Mouse (Mus musculus): ENCODE data around the gene Cenpa. TPM values are rescaled to one million over a fixed set of nuclear protein-coding genes. Genes with fewer than 3 reads are reported as not detected.
A peak's percentile ranks its signal among the peaks of the same experiment; 100 is the strongest.

Gene Cenpa
- polyA plus RNA-seq, 1 experiment from 2014 or later = 292 TPM

GRCm38 (mm10) chr5:30649558-30649957 lies 17.0 kb upstream of the Cenpa start:
- no peak overlapping the region for H3K4me3 ChIP-seq (ENCODE audit: low read depth, low read length)
- H3K9ac ChIP-seq (ENCODE audit: low read length) = no peak overlapping the region
- WGBS = 40% methylated on average over 4 of the region's 4 CpGs
- DNase-seq (ENCODE audit: low spot score) (no peak), ATAC-seq (replicated peaks; ENCODE audit: low FRiP score, low TSS enrichment, low read depth) (no peak)
- peaks cover 23% of the 10 kb centered on the region for H3K4me1 ChIP-seq (replicated peaks; ENCODE audit: control insufficient read depth, insufficient read depth, low read length)
- no peaks in the 10 kb centered on the region for H3K9me3 ChIP-seq (ENCODE audit: control insufficient read depth, low read length)
- 0 out of 2 replicates have a peak, but pooled peaks cover 7% of the 10 kb centered on the region for H3K36me3 ChIP-seq (ENCODE audit: control insufficient read depth, insufficient read depth, low read length)
- H3K4me2 ChIP-seq (ENCODE audit: low read length) = peak overlapping the region; percentile 69; the same call in 1 of the 2 replicates
- no peaks in the 10 kb centered on the region for H3K27me3 ChIP-seq (replicated peaks; ENCODE audit: control insufficient read depth, insufficient read depth, low read length)
- no peak overlapping the region for H3K27ac ChIP-seq (ENCODE audit: low read depth)

DNA sequence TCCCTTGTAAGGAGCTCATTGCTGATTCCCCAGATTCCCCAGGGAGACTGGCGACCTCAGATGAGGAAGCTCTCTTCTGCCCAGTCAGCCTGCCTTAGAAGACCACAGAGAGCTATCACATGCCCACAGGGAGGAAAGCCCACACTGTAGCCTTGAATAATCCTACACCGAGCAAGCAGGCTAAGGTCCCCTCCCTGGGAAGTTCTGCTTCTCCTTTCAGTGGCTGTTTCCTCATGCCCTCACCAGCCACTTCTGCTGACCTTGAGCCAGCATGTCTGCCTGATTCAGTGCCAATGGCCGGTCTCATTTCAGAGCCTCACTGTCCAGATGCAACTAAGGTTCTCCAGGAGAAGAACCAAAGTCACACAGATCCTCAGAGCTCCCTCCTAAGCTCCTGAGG lies 15.8 kb upstream of the Cenpa start:
- WGBS = 79% methylated on average over 3 of the region's 3 CpGs
- Histone ChIP-seq H3K27me3 (replicated peaks; ENCODE audit: control insufficient read depth, insufficient read depth, low read length) (no peaks in the 10 kb centered on the region), H3K9me3 (ENCODE audit: control insufficient read depth, low read length) (no peaks in the 10 kb centered on the region), H3K4me2 (ENCODE audit: low read length) (no peak overlapping the region), H3K36me3 (ENCODE audit: control insufficient read depth, insufficient read depth, low read length) (peaks cover 14% of the 10 kb centered on the region; the same call in 1 of the 2 replicates), H3K9ac (ENCODE audit: low read length) (no peak overlapping the region), H3K4me3 (ENCODE audit: low read depth, low read length) (no peak overlapping the region), H3K4me1 (replicated peaks; ENCODE audit: control insufficient read depth, insufficient read depth, low read length) (peaks cover 23% of the 10 kb centered on the region), H3K27ac (ENCODE audit: low read depth) (no peak overlapping the region)
- DNase-seq (ENCODE audit: low spot score) = no peak
- no peak for ATAC-seq (replicated peaks; ENCODE audit: low FRiP score, low TSS enrichment, low read depth)

DNA sequence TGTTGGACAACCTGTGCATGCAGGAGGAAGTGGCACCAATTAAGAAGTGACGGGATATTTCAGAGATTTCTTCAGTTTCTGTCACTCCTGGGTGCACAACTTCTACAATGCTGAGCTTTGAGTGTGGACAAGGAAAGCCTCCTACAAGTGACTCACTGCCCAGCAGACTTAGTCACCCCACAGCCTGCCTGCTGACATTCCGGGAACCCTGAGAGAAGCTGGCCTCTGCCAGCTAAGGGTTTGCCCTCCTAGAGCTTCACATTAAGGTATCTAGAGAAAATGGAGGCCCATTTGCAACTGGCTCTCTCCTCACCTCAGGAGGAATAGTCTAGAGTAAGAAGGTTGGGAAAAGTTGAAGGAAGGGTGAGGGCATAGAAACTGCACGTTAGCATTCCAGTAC lies 15.0 kb upstream of the Cenpa start:
- H3K27ac ChIP-seq (ENCODE audit: low read depth) = no peak overlapping the region
- H3K4me1 ChIP-seq (replicated peaks; ENCODE audit: control insufficient read depth, insufficient read depth, low read length) = peaks cover 21% of the 10 kb centered on the region
- peaks cover 22% of the 10 kb centered on the region for H3K36me3 ChIP-seq (ENCODE audit: control insufficient read depth, insufficient read depth, low read length)
- H3K4me2 ChIP-seq (ENCODE audit: low read length) = no peak overlapping the region
- WGBS = 93% methylated on average over 3 of the region's 3 CpGs
- H3K9me3 ChIP-seq (ENCODE audit: control insufficient read depth, low read length) = no peaks in the 10 kb centered on the region
- H3K4me3 ChIP-seq (ENCODE audit: low read depth, low read length) = no peak overlapping the region
- DNase-seq (ENCODE audit: low spot score) = no peak
- no peak overlapping the region for H3K9ac ChIP-seq (ENCODE audit: low read length)
- no peaks in the 10 kb centered on the region for H3K27me3 ChIP-seq (replicated peaks; ENCODE audit: control insufficient read depth, insufficient read depth, low read length)
- ATAC-seq (replicated peaks; ENCODE audit: low FRiP score, low TSS enrichment, low read depth) = no peak

- Histone ChIP-seq H3K9ac (ENCODE audit: low read length) (no peak overlapping the region), H3K4me2 (ENCODE audit: low read length) (no peak overlapping the region), H3K4me1 (replicated peaks; ENCODE audit: control insufficient read depth, insufficient read depth, low read length) (peaks cover 13% of the 10 kb centered on the region), H3K9me3 (ENCODE audit: control insufficient read depth, low read length) (no peaks in the 10 kb centered on the region), H3K27ac (ENCODE audit: low read depth) (no peak overlapping the region), H3K27me3 (replicated peaks; ENCODE audit: control insufficient read depth, insufficient read depth, low read length) (no peaks in the 10 kb centered on the region), H3K4me3 (ENCODE audit: low read depth, low read length) (no peak overlapping the region), H3K36me3 (ENCODE audit: control insufficient read depth, insufficient read depth, low read length) (peaks cover 39% of the 10 kb centered on the region)
- WGBS = 86% methylated on average over 6 of the region's 6 CpGs
- no peak for DNase-seq (ENCODE audit: low spot score)
- ATAC-seq (replicated peaks; ENCODE audit: low FRiP score, low TSS enrichment, low read depth) = no peak
These were observed 13.3 kb upstream of the Cenpa start for GRCm38 (mm10) chr5:30653246-30653645.

DNA sequence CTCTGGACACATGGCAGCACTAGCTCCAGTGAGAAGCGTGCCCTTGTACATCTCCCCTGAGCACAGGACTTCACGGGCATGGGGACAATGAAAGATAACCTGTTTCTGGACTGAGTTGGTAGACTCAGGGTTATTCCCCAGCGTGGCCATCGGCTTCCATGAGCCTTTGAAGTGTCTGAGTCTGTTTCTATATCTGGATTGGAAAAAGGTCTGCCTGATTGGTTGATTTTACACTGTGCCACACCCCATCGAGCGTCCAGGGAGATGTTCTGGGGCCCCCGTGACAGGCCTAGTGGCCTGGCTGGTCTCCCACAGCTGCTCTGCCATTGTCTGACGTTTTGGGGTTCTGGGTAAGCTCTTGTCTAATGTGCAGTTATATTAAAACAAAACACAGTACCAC lies 11.5 kb upstream of the Cenpa start:
- H3K36me3 ChIP-seq (ENCODE audit: control insufficient read depth, insufficient read depth, low read length) = peaks cover 44% of the 10 kb centered on the region
- 83% methylated on average over 8 of the region's 8 CpGs for WGBS
- no peaks in the 10 kb centered on the region for H3K4me1 ChIP-seq (replicated peaks; ENCODE audit: control insufficient read depth, insufficient read depth, low read length)
- no peak overlapping the region for H3K4me3 ChIP-seq (ENCODE audit: low read depth, low read length)
- H3K9me3 ChIP-seq (ENCODE audit: control insufficient read depth, low read length) = no peaks in the 10 kb centered on the region
- H3K27ac ChIP-seq (ENCODE audit: low read depth) = no peak overlapping the region
- H3K27me3 ChIP-seq (replicated peaks; ENCODE audit: control insufficient read depth, insufficient read depth, low read length) = no peaks in the 10 kb centered on the region
- no peak for ATAC-seq (replicated peaks; ENCODE audit: low FRiP score, low TSS enrichment, low read depth)
- H3K4me2 ChIP-seq (ENCODE audit: low read length) = no peak overlapping the region
- H3K9ac ChIP-seq (ENCODE audit: low read length) = no peak overlapping the region
- DNase-seq (ENCODE audit: low spot score) = no peak

DNA sequence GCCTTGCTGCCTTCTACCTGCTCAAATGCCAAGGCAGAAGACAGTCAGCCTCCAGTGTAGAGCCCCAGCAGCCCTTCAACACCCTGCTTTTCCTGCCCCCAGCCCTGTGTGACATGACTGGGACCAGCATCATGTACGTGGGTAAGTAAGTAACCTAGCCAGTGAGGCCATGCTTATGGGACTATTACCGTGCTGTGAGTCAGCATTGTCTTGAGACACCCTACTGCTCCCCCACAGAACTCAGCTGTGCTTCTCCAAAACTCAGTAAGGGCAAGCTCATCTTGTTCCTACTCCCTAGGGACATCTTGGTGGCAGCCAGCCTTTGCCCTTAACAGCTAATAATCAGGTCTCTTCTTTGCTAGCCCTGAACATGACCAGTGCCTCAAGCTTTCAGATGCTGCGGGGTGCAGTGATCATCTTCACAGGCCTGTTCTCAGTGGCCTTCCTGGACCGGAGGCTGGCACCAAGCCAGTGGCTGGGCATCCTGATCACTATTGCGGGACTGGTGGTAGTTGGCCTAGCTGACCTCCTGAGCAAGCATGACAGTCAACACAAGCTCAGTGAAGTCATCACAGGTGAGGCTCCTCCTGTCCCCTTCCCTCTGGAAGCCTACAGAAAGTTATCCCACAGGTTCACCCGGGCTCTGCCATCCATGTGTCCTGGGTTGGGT lies 10.9 kb upstream of the Cenpa start:
- Histone ChIP-seq H3K9ac (ENCODE audit: low read length) (no peak overlapping the region), H3K27ac (ENCODE audit: low read depth) (no peak overlapping the region), H3K27me3 (replicated peaks; ENCODE audit: control insufficient read depth, insufficient read depth, low read length) (no peaks in the 10 kb centered on the region), H3K4me1 (replicated peaks; ENCODE audit: control insufficient read depth, insufficient read depth, low read length) (no peaks in the 10 kb centered on the region), H3K9me3 (ENCODE audit: control insufficient read depth, low read length) (no peaks in the 10 kb centered on the region), H3K4me3 (ENCODE audit: low read depth, low read length) (no peak overlapping the region), H3K36me3 (ENCODE audit: control insufficient read depth, insufficient read depth, low read length) (peaks cover 44% of the 10 kb centered on the region), H3K4me2 (ENCODE audit: low read length) (no peak overlapping the region)
- DNase-seq (ENCODE audit: low spot score) (no peak), ATAC-seq (replicated peaks; ENCODE audit: low FRiP score, low TSS enrichment, low read depth) (no peak)
- WGBS = 86% methylated on average over 6 of the region's 6 CpGs

GRCm38 (mm10) chr5:30659042-30659441 lies 7.5 kb upstream of the Cenpa start:
- DNase-seq (ENCODE audit: low spot score) (no peak), ATAC-seq (replicated peaks; ENCODE audit: low FRiP score, low TSS enrichment, low read depth) (no peak)
- H3K9ac ChIP-seq (ENCODE audit: low read length) = no peak overlapping the region
- H3K4me2 ChIP-seq (ENCODE audit: low read length) = no peak overlapping the region
- no peak overlapping the region for H3K4me3 ChIP-seq (ENCODE audit: low read depth, low read length)
- WGBS = 79% methylated on average over 4 of the region's 4 CpGs
- H3K27ac ChIP-seq (ENCODE audit: low read depth) = no peak overlapping the region
- H3K27me3 ChIP-seq (replicated peaks; ENCODE audit: control insufficient read depth, insufficient read depth, low read length) = no peaks in the 10 kb centered on the region
- H3K4me1 ChIP-seq (replicated peaks; ENCODE audit: control insufficient read depth, insufficient read depth, low read length) = no peaks in the 10 kb centered on the region
- H3K9me3 ChIP-seq (ENCODE audit: control insufficient read depth, low read length) = no peaks in the 10 kb centered on the region
- H3K36me3 ChIP-seq (ENCODE audit: control insufficient read depth, insufficient read depth, low read length) = peaks cover 37% of the 10 kb centered on the region

GRCm38 (mm10) chr5:30660278-30660677 lies 6.3 kb upstream of the Cenpa start:
- WGBS = 92% methylated on average over 1 of the region's 1 CpGs
- ATAC-seq (replicated peaks; ENCODE audit: low FRiP score, low TSS enrichment, low read depth) = no peak

DNA sequence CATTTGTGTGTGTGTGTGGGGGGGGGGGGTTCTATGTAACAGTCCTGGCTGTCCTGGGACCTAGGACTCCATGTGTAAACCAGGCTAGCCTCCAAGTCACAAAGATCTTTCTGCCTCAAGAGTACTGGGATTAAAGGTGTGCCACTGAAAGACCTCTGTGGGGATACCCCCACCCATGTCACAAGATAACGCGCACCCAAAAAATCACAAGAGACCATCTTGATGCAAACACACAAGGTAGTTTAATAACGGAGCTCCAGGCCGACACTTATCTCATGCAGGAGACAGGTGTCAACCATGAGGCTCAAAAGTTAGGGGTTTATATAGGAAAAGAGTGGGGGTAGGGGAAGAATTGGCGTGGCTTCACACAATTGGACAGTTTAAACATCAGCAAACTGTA lies 5.8 kb upstream of the Cenpa start:
- WGBS = 87% methylated on average over 5 of the region's 5 CpGs
- Histone ChIP-seq H3K27me3 (replicated peaks; ENCODE audit: control insufficient read depth, insufficient read depth, low read length) (no peaks in the 10 kb centered on the region), H3K4me2 (ENCODE audit: low read length) (no peak overlapping the region), H3K4me1 (replicated peaks; ENCODE audit: control insufficient read depth, insufficient read depth, low read length) (no peaks in the 10 kb centered on the region), H3K27ac (ENCODE audit: low read depth) (no peak overlapping the region), H3K9me3 (ENCODE audit: control insufficient read depth, low read length) (no peaks in the 10 kb centered on the region), H3K9ac (ENCODE audit: low read length) (no peak overlapping the region), H3K36me3 (ENCODE audit: control insufficient read depth, insufficient read depth, low read length) (peaks cover 29% of the 10 kb centered on the region), H3K4me3 (ENCODE audit: low read depth, low read length) (no peak overlapping the region)
- DNase-seq (ENCODE audit: low spot score) (no peak), ATAC-seq (replicated peaks; ENCODE audit: low FRiP score, low TSS enrichment, low read depth) (no peak)

More at GRCm38 (mm10) chr5:30660278-30660677, 6.3 kb upstream of the Cenpa start:
- H3K4me2 ChIP-seq (ENCODE audit: low read length) = no peak overlapping the region
- no peak overlapping the region for H3K4me3 ChIP-seq (ENCODE audit: low read depth, low read length)
- no peaks in the 10 kb centered on the region for H3K4me1 ChIP-seq (replicated peaks; ENCODE audit: control insufficient read depth, insufficient read depth, low read length)
- H3K36me3 ChIP-seq (ENCODE audit: control insufficient read depth, insufficient read depth, low read length) = peaks cover 35% of the 10 kb centered on the region
- no peaks in the 10 kb centered on the region for H3K9me3 ChIP-seq (ENCODE audit: control insufficient read depth, low read length)
- no peak overlapping the region for H3K27ac ChIP-seq (ENCODE audit: low read depth)
- no peaks in the 10 kb centered on the region for H3K27me3 ChIP-seq (replicated peaks; ENCODE audit: control insufficient read depth, insufficient read depth, low read length)
- DNase-seq (ENCODE audit: low spot score) = no peak
- H3K9ac ChIP-seq (ENCODE audit: low read length) = no peak overlapping the region
